Mouse (Mus musculus) midbrain, embryonic 16.5 days (tissue): ENCODE measurements around the gene Prokr1. TPM values are rescaled to one million over a fixed set of nuclear protein-coding genes. Genes with fewer than 3 reads are reported as not detected.
A peak's percentile ranks its signal among the peaks of the same experiment; 100 is the strongest.

Source experiments
- ATAC-seq: fragments of 200-750 bp; cut with Nextera tagmentation; 2 replicates; pipeline ENCODE4 v1.8.0; 2017; ENCODE audit warnings: moderate TSS enrichment
- H3K27ac ChIP-seq: fragments of 300-500 bp; sonication (generic); 2 replicates; pipeline ENCODE4 v1.5.1; 2014; ENCODE audit warnings: mild to moderate bottlenecking, low read length, mixed read lengths
- H3K27me3 ChIP-seq: fragments of 300-500 bp; sonication (generic); 2 replicates; pipeline ENCODE4 v1.6.1; 2014; ENCODE audit warnings: low read depth, low read length, mixed read lengths; ENCODE audit not compliant: control insufficient read depth, insufficient read depth
- H3K36me3 ChIP-seq: fragments of 300-500 bp; sonication (generic); 2 replicates; pipeline ENCODE4 v1.6.1; 2014; ENCODE audit warnings: mild to moderate bottlenecking, low read length, moderate library complexity, mixed read lengths; ENCODE audit not compliant: control insufficient read depth, insufficient read depth
- H3K4me1 ChIP-seq: fragments of 300-500 bp; sonication (generic); 2 replicates; pipeline ENCODE4 v1.6.1; 2014; ENCODE audit warnings: mild to moderate bottlenecking, low read length, mixed read lengths; ENCODE audit not compliant: control insufficient read depth, insufficient read depth
- H3K4me2 ChIP-seq: fragments of 300-500 bp; sonication (generic); 2 replicates; pipeline ENCODE4 v1.6.1; 2014; ENCODE audit warnings: mild to moderate bottlenecking, low read length, mixed read lengths
- H3K4me3 ChIP-seq: fragments of 300-500 bp; sonication (generic); 2 replicates; pipeline ENCODE4 v1.5.1; 2014; ENCODE audit warnings: low read depth, mild to moderate bottlenecking, low read length, moderate library complexity, mixed read lengths
- H3K9ac ChIP-seq: fragments of 300-500 bp; sonication (generic); 2 replicates; pipeline ENCODE4 v1.6.1; 2014; ENCODE audit warnings: low read depth, low read length, mixed read lengths
- H3K9me3 ChIP-seq: fragments of 300-500 bp; sonication (generic); replicated peaks from 2 replicates; pipeline ENCODE4 v1.6.1; 2014; ENCODE audit warnings: mild to moderate bottlenecking, low read length, mixed read lengths; ENCODE audit not compliant: control insufficient read depth, poor library complexity, severe bottlenecking
- WGBS: fragments of 180-500 bp; shearing (Covaris S2); extraction: QIAGEN DNeasy Blood & Tissue Kit; methylation state at CpG from one replicate; pipeline ENCODE4 v1.1.7; 2014; 5-methylcytosine and 5-hydroxymethylcytosine counted together
- polyA plus RNA-seq: library from polyadenylated mRNA; unstranded; fragments of >200 nt; fragmentation: Nextera tagmentation; extraction: Ambion mirVana; gene quantifications from 2 replicates; pipeline ENCODE4 v1.2.1, GENCODE M21; 2015

Prokr1 gene
- polyA plus RNA-seq, 1 experiment from 2014 or later = 1.6 TPM

- Histone ChIP-seq H3K9me3 (no peaks in the 10 kb centered on the region), H3K9ac (no peak overlapping the region), H3K4me3 (no peak overlapping the region), H3K27ac (no peak overlapping the region), H3K4me1 (no peaks in the 10 kb centered on the region), H3K36me3 (no peaks in the 10 kb centered on the region), H3K4me2 (no peak overlapping the region), H3K27me3 (no peaks in the 10 kb centered on the region)
- ATAC-seq = no peak
- WGBS = 61% methylated on average over 7 of the region's 7 CpGs
Measured at GRCm38 (mm10) chr6:87552054-87552807, 38.3 kb downstream of the Prokr1 start.

GRCm38 (mm10) chr6:87547836-87548235 is 42.7 kb downstream of the Prokr1 start:
- Histone ChIP-seq H3K27me3 (no peaks in the 10 kb centered on the region), H3K9me3 (peaks cover 7% of the 10 kb centered on the region), H3K27ac (no peak overlapping the region), H3K4me3 (no peak overlapping the region), H3K9ac (no peak overlapping the region), H3K4me1 (no peaks in the 10 kb centered on the region; the same call in 1 of the 2 replicates), H3K36me3 (no peaks in the 10 kb centered on the region), H3K4me2 (no peak overlapping the region)
- 86% methylated on average over 7 of the region's 7 CpGs for WGBS
- no peak for ATAC-seq

- Histone ChIP-seq H3K9ac (no peak overlapping the region), H3K4me1 (no peaks in the 10 kb centered on the region; the same call in 1 of the 2 replicates)
- 93% methylated on average over 4 of the region's 4 CpGs for WGBS
Measured at GRCm38 (mm10) chr6:87547431-87547830, 43.1 kb downstream of the Prokr1 start.

DNA sequence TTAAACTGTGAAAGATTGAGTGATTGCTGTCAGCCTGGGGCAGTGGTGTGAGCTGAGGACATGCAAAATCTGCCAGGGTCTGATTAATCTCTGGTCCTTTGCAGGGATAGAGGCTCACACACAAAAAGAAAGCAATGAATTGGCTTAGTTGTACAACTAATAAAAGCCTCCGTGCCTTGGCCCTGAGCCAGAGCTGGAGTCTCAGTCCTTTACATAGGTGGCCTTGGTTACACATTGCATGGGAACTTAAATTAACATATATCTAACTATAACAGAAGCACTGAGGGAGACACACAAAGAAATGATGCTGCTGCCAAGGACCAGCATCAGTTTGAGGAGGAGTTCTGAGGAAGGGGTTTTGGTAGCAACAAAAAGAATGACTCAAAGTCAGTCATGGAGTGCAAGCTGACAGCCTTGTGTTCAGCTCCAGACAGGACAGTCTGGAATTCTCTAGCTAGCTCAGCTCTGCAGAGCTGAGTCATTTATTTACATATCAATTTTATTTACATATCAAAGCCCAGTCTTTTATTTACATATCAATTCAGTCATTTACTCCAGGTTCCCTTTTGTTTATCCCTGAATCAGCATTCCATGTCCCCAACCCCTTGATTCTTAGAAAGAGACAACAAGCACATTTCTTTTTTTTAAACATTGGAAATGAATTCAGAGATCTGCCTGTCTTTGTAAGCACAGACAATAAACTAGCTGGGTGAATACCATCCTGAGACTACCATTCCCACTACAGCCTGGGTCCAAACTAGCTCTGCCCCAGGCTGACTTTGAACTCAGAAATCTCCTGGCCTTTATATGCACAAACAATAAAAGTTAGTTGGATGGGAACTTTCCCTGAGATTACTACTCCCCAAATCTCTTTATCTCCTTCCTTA is 45.0 kb downstream of the Prokr1 start:
- H3K36me3 ChIP-seq = no peaks in the 10 kb centered on the region
- no peak overlapping the region for H3K27ac ChIP-seq
- no peaks in the 10 kb centered on the region for H3K27me3 ChIP-seq
- no peaks in the 10 kb centered on the region; the same call in 1 of the 2 replicates for H3K4me1 ChIP-seq
- peak; percentile 76 for ATAC-seq
- H3K9me3 ChIP-seq = peaks cover 7% of the 10 kb centered on the region
- H3K4me2 ChIP-seq = no peak overlapping the region
- H3K4me3 ChIP-seq = no peak overlapping the region
- 14% methylated on average over 1 of the region's 1 CpGs for WGBS
- no peak overlapping the region for H3K9ac ChIP-seq

More at GRCm38 (mm10) chr6:87547431-87547830, 43.1 kb downstream of the Prokr1 start:
- H3K4me3 ChIP-seq = no peak overlapping the region
- no peak for ATAC-seq
- H3K4me2 ChIP-seq = no peak overlapping the region
- H3K27ac ChIP-seq = no peak overlapping the region
- H3K27me3 ChIP-seq = no peaks in the 10 kb centered on the region
- no peaks in the 10 kb centered on the region for H3K36me3 ChIP-seq
- peaks cover 7% of the 10 kb centered on the region for H3K9me3 ChIP-seq

GRCm38 (mm10) chr6:87542027-87542426 is 48.5 kb downstream of the Prokr1 start:
- Histone ChIP-seq H3K27me3 (no peaks in the 10 kb centered on the region), H3K9me3 (peaks cover 7% of the 10 kb centered on the region), H3K9ac (no peak overlapping the region), H3K4me1 (no peaks in the 10 kb centered on the region; the same call in 1 of the 2 replicates), H3K4me2 (no peak overlapping the region), H3K36me3 (no peaks in the 10 kb centered on the region), H3K4me3 (no peak overlapping the region), H3K27ac (no peak overlapping the region)
- WGBS = 79% methylated on average over 9 of the region's 9 CpGs
- no peak for ATAC-seq

GRCm38 (mm10) chr6:87541171-87541571 is 49.4 kb downstream of the Prokr1 start:
- Histone ChIP-seq H3K4me1 (no peaks in the 10 kb centered on the region; the same call in 1 of the 2 replicates), H3K36me3 (no peaks in the 10 kb centered on the region), H3K4me3 (no peak overlapping the region), H3K9me3 (no peaks in the 10 kb centered on the region), H3K9ac (no peak overlapping the region), H3K27ac (no peak overlapping the region), H3K27me3 (no peaks in the 10 kb centered on the region), H3K4me2 (no peak overlapping the region)
- WGBS = 92% methylated on average over 6 of the region's 6 CpGs
- no peak for ATAC-seq

GRCm38 (mm10) chr6:87538376-87539270 is 51.9 kb downstream of the Prokr1 start:
- H3K9me3 ChIP-seq = no peaks in the 10 kb centered on the region
- 76% methylated on average over 15 of the region's 15 CpGs for WGBS
- H3K4me1 ChIP-seq = no peaks in the 10 kb centered on the region
- H3K27me3 ChIP-seq = no peaks in the 10 kb centered on the region
- no peak overlapping the region for H3K4me2 ChIP-seq
- H3K4me3 ChIP-seq = no peak overlapping the region
- no peak for ATAC-seq
- H3K36me3 ChIP-seq = no peaks in the 10 kb centered on the region
- no peak overlapping the region for H3K27ac ChIP-seq
- H3K9ac ChIP-seq = no peak overlapping the region

DNA sequence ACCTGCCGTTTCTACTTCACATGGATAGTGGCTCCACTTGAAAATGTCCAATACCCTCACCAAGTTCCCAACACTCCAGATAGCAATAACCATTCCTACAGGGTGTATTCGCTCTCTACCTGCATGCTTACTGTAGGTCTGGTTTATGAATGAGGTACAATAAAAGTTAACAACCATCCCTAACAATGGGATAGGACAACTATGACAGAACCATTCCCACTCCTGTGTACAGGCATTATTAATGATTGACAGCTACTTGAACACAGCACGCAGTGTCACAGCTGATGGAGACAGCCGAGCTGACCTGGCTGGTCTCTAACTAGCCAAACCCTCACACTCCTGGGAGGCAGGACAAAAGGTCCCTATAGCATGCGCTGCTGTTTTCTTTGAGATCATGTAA is 52.9 kb downstream of the Prokr1 start:
- H3K27me3 ChIP-seq = no peaks in the 10 kb centered on the region
- H3K9ac ChIP-seq = no peak overlapping the region
- no peaks in the 10 kb centered on the region for H3K36me3 ChIP-seq
- H3K4me2 ChIP-seq = no peak overlapping the region
- H3K9me3 ChIP-seq = no peaks in the 10 kb centered on the region
- H3K4me3 ChIP-seq = no peak overlapping the region
- H3K27ac ChIP-seq = no peak overlapping the region
- no peak for ATAC-seq
- H3K4me1 ChIP-seq = no peaks in the 10 kb centered on the region
- WGBS = 79% methylated on average over 5 of the region's 5 CpGs
